Mouse (Mus musculus) embryonic fibroblast, embryonic 13.5 days (primary cell): ENCODE data around the gene Cdk9.

ENCODE experiments used
- CTCF ChIP-seq: IDR thresholded peaks from 2 replicates; pipeline ENCODE4 v1.5.1; 2011; ENCODE audit warnings: mild to moderate bottlenecking, control low read depth, low read length, moderate library complexity, borderline replicate concordance; ENCODE audit not compliant: insufficient read depth
- POLR2A ChIP-seq: IDR thresholded peaks from 2 replicates; pipeline ENCODE4 v1.6.1; 2011; ENCODE audit warnings: low read depth, mild to moderate bottlenecking, control low read depth, low read length, moderate library complexity

GRCm38 (mm10) chr2:32694691-32695090 lies 18.2 kb downstream of the Cdk9 start:
- no peak for TF ChIP-seq CTCF
- TF ChIP-seq POLR2A = no peak
